Mouse (Mus musculus): ENCODE measurements at regions not wholly inside any gene's neighbourhood (a gene's known extent, or its start where the extent isn't known, plus 50 kb on each side); places are given as distances from the start of the nearest gene placed in this dataset.

- DNase-seq = no peak
Observed at GRCm38 (mm10) chr11:71515264-71515663, 234.5 kb upstream of the Wscd1 start.

- DNase-seq = no peak
Observed at GRCm38 (mm10) chr11:71517377-71517776, 232.3 kb upstream of the Wscd1 start.

- no peak for DNase-seq
Observed at GRCm38 (mm10) chr11:71527691-71528090, 222.0 kb upstream of the Wscd1 start.

- no peak for DNase-seq
Observed at GRCm38 (mm10) chr11:71528588-71528987, 221.1 kb upstream of the Wscd1 start.

GRCm38 (mm10) chr11:71541178-71541845 is 208.4 kb upstream of the Wscd1 start:
- no peak for DNase-seq

- no peak for DNase-seq
Observed at GRCm38 (mm10) chr11:71557412-71557811, 192.3 kb upstream of the Wscd1 start.

- no peak for DNase-seq
Observed at GRCm38 (mm10) chr11:71564831-71565230, 184.9 kb upstream of the Wscd1 start.

- DNase-seq = no peak
Observed at GRCm38 (mm10) chr11:71576801-71577200, 172.9 kb upstream of the Wscd1 start.

- no peak for DNase-seq
Observed at GRCm38 (mm10) chr11:71581775-71582174, 167.9 kb upstream of the Wscd1 start.

GRCm38 (mm10) chr11:71591014-71591413 is 158.7 kb upstream of the Wscd1 start:
- no peak for DNase-seq

GRCm38 (mm10) chr11:71594250-71594847 is 155.4 kb upstream of the Wscd1 start:
- no peak for DNase-seq

GRCm38 (mm10) chr11:71597709-71598108 is 152.0 kb upstream of the Wscd1 start:
- no peak for DNase-seq

- no peak for DNase-seq
Observed at GRCm38 (mm10) chr11:71610782-71611181, 138.9 kb upstream of the Wscd1 start.

- no peak for DNase-seq
Observed at GRCm38 (mm10) chr11:71615526-71615925, 134.2 kb upstream of the Wscd1 start.

- no peak for DNase-seq
Observed at GRCm38 (mm10) chr11:71625501-71626191, 124.1 kb upstream of the Wscd1 start.

- no peak for DNase-seq
Observed at GRCm38 (mm10) chr11:71636111-71636510, 113.6 kb upstream of the Wscd1 start.

GRCm38 (mm10) chr11:71636785-71637184 is 112.9 kb upstream of the Wscd1 start:
- DNase-seq = no peak

GRCm38 (mm10) chr11:71642886-71643285 is 106.8 kb upstream of the Wscd1 start:
- DNase-seq = no peak

GRCm38 (mm10) chr11:71651756-71652380 is 97.9 kb upstream of the Wscd1 start:
- DNase-seq = no peak

- no peak for DNase-seq
Observed at GRCm38 (mm10) chr11:71652381-71652775, 97.3 kb upstream of the Wscd1 start.

GRCm38 (mm10) chr11:71658346-71658745 is 91.4 kb upstream of the Wscd1 start:
- DNase-seq = no peak

- no peak for DNase-seq
Observed at GRCm38 (mm10) chr11:71670111-71671050, 79.3 kb upstream of the Wscd1 start.

Data from adrenal gland, postnatal 25 days (tissue).